Mouse (Mus musculus) olfactory bulb, adult 2 months (tissue): ENCODE results near the gene Jakmip3.

Experiments
- CTCF ChIP-seq: fragments of 200-500 bp; IDR thresholded peaks from 2 replicates; pipeline ENCODE4 v1.5.1; 2012; ENCODE audit warnings: low read depth, mild to moderate bottlenecking, low read length, moderate library complexity; ENCODE audit not compliant: insufficient read depth
- POLR2A ChIP-seq: fragments of 200-500 bp; IDR thresholded peaks from 2 replicates; pipeline ENCODE4 v1.6.1; 2012; ENCODE audit warnings: mild to moderate bottlenecking, low read depth, low read length, moderate library complexity; ENCODE audit not compliant: insufficient read depth

DNA sequence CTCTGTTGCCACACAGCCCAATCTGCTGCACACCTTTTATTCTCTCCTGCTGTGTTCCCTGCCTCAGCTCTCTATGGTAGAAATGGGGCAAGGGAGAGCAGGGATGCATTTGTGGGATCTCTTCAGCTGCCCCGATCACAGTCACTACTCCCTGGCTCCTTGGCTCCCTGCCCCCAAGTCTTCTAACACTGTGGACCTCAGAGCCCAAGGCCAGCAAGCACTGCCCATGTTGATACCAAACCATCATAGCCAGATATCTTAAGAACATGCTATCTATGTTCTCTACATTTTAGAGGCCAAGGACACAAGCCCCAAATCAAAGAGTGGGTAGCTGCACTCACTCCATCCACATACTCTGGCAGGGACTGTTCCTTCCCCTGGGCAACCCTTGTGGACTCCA is 80.8 kb downstream of the Jakmip3 start:
- TF ChIP-seq CTCF (no peak), POLR2A (no peak)
